Mouse (Mus musculus): ENCODE data around the gene Tns1.

The Tns1 gene

GRCm38 (mm10) chr1:74030901-74031360, 93.3 kb downstream of the Tns1 start:
- no peak for DNase-seq

GRCm38 (mm10) chr1:74030285-74030684, 94.0 kb downstream of the Tns1 start:
- no peak for DNase-seq

- DNase-seq: no peak
These were observed 94.6 kb downstream of the Tns1 start for GRCm38 (mm10) chr1:74029669-74030068.

- no peak for DNase-seq
These were observed 95.4 kb downstream of the Tns1 start for GRCm38 (mm10) chr1:74028881-74029266.

- DNase-seq: no peak
These were observed 96.0 kb downstream of the Tns1 start for GRCm38 (mm10) chr1:74028118-74028880.

- DNase-seq: no peak
These were observed 96.6 kb downstream of the Tns1 start for GRCm38 (mm10) chr1:74027559-74028091.

- DNase-seq: no peak
These were observed 97.5 kb downstream of the Tns1 start for GRCm38 (mm10) chr1:74026703-74027195.

- no peak for DNase-seq
These were observed 98.5 kb downstream of the Tns1 start for GRCm38 (mm10) chr1:74025651-74026226.

- DNase-seq: no peak
These were observed 99.0 kb downstream of the Tns1 start for GRCm38 (mm10) chr1:74025227-74025626.

- DNase-seq: no peak
These were observed 99.6 kb downstream of the Tns1 start for GRCm38 (mm10) chr1:74024452-74025190.

- no peak for DNase-seq
These were observed 101.3 kb downstream of the Tns1 start for GRCm38 (mm10) chr1:74022998-74023397.

GRCm38 (mm10) chr1:74022536-74022935, 101.7 kb downstream of the Tns1 start:
- no peak for DNase-seq

- no peak for DNase-seq
These were observed 104.0 kb downstream of the Tns1 start for GRCm38 (mm10) chr1:74020235-74020634.

GRCm38 (mm10) chr1:74017399-74018172, 106.7 kb downstream of the Tns1 start:
- no peak for DNase-seq

- DNase-seq: no peak
These were observed 107.6 kb downstream of the Tns1 start for GRCm38 (mm10) chr1:74016618-74017017.

- DNase-seq: no peak
These were observed 108.6 kb downstream of the Tns1 start for GRCm38 (mm10) chr1:74015513-74016234.

GRCm38 (mm10) chr1:74014538-74015327, 109.5 kb downstream of the Tns1 start:
- DNase-seq: no peak

GRCm38 (mm10) chr1:74013296-74014031, 110.8 kb downstream of the Tns1 start:
- no peak for DNase-seq

- no peak for DNase-seq
These were observed 111.5 kb downstream of the Tns1 start for GRCm38 (mm10) chr1:74012706-74013105.

- no peak for DNase-seq
These were observed 114.8 kb downstream of the Tns1 start for GRCm38 (mm10) chr1:74009495-74009894.

All from right cerebral cortex, postnatal 14 days (tissue).